Mouse (Mus musculus): ENCODE measurements around the gene Tet2. TPM values are rescaled to one million over a fixed set of nuclear protein-coding genes. Genes with fewer than 3 reads are reported as not detected.

Gene Tet2
- total and polyA plus RNA-seq, 3 experiments: 6.8 to 101 (median 10.9) TPM

DNA sequence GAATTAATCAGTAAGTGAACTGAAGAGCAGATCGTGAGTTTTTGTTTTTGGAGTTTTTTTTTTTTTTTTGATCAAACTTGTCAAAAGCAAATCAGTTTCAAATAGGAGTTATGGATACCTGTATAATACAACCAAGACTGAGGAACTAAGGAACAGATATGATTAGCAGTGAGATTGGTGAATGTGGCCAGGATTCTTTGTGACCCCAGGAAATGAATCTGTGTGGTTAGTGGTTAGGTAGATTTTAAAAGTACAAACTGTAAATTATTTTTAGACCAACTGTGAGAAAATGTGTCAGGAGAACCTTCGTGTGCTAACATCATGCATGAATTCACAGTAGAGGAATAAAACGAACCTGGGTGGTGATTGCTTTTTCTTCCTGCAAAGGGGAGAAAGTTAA, 66.0 kb downstream of the Tet2 start:
- no peaks in the 10 kb centered on the region for H3K27me3 ChIP-seq (ENCODE audit: control insufficient read depth in 1 of 2, insufficient read depth in 2 of 2, low read length in 2 of 2)
- no peak overlapping the region for H3K4me3 ChIP-seq (ENCODE audit: control insufficient read depth in 1 of 2, insufficient read depth in 1 of 2, low read depth in 2 of 2, low read length in 2 of 2)
- TF ChIP-seq MEF2A (IDR thresholded peaks at IDR 0.05; ENCODE audit: extremely low read depth, insufficient replicate concordance, low read depth, low read length, poor library complexity, severe bottlenecking): no peak
- no peak for TF ChIP-seq TAL1 (IDR thresholded peaks at IDR 0.05; ENCODE audit: low read length)
- TF ChIP-seq BHLHE40 (IDR thresholded peaks at IDR 0.05; ENCODE audit: borderline replicate concordance, low read depth, low read length): no peak
- TF ChIP-seq MAZ (IDR thresholded peaks at IDR 0.05; ENCODE audit: low read depth, low read length): no peak
- TF ChIP-seq CHD1 (IDR thresholded peaks at IDR 0.05; ENCODE audit: low read depth, low read length): no peak
- TF ChIP-seq CTCF (IDR thresholded peaks at IDR 0.05 in 2 of 3, conservative IDR thresholded peaks at IDR 0.05 in 1 of 3; ENCODE audit: control insufficient read depth in 1 of 3, insufficient read depth in 1 of 3, low read depth in 2 of 3, low read length in 3 of 3, poor library complexity in 1 of 3, severe bottlenecking in 1 of 3): no peak
- no peaks in the 10 kb centered on the region for H3K79me2 ChIP-seq (ENCODE audit: control insufficient read depth, insufficient read depth, low read length, poor library complexity)
- H3K9me3 ChIP-seq (replicated peaks; ENCODE audit: insufficient read depth, low read length): no peaks in the 10 kb centered on the region
- H3K4me1 ChIP-seq (ENCODE audit: control insufficient read depth in 1 of 2, insufficient read depth in 2 of 2, low read length in 2 of 2): no peaks in the 10 kb centered on the region
- H3K27ac ChIP-seq (ENCODE audit: control insufficient read depth, low read depth, low read length): no peak overlapping the region
- peaks cover 0 to 5% of the 10 kb centered on the region in 2 experiments; a peak in 1 of 4 replicates for H3K36me3 ChIP-seq (ENCODE audit: control insufficient read depth in 1 of 2, insufficient read depth in 2 of 2, low read length in 2 of 2)
- DNase-seq (ENCODE audit: low read depth, low spot score): no peak
- H3K9ac ChIP-seq (ENCODE audit: control insufficient read depth, low read depth, low read length, poor library complexity, severe bottlenecking): no peak overlapping the region

DNA sequence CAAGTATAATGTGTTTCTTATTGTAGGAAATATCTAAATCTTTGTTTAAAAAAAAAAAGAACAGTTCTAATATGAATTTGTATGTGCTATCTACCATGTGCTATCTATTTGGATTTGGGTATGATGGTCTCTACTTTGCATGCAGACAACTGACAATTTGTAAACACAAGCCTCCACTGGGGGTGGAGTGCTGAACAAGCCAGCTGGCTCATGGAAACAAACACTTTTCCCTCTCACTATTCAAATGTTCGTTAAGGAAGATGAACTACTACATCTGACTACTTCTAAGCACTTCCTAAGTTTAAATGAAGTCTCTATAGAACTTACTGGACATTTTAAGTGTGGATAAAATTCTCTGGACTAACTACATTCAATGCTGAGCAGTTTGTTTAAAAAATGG, 71.2 kb downstream of the Tet2 start:
- DNase-seq (ENCODE audit: low read depth, low spot score): no peak
- TF ChIP-seq ZC3H11A (IDR thresholded peaks at IDR 0.05; ENCODE audit: low read depth, low read length) (no peak), MAZ (IDR thresholded peaks at IDR 0.05; ENCODE audit: low read depth, low read length) (no peak)
- Histone ChIP-seq H3K9ac (ENCODE audit: control insufficient read depth, low read depth, low read length, poor library complexity, severe bottlenecking) (no peak overlapping the region), H3K79me2 (ENCODE audit: control insufficient read depth, insufficient read depth, low read length, poor library complexity) (no peaks in the 10 kb centered on the region), H3K4me1 (ENCODE audit: control insufficient read depth in 1 of 2, insufficient read depth in 2 of 2, low read length in 2 of 2) (no peaks in the 10 kb centered on the region), H3K4me3 (ENCODE audit: control insufficient read depth in 1 of 2, insufficient read depth in 1 of 2, low read depth in 2 of 2, low read length in 2 of 2) (no peak overlapping the region), H3K9me3 (replicated peaks; ENCODE audit: insufficient read depth, low read length) (no peaks in the 10 kb centered on the region), H3K36me3 (ENCODE audit: control insufficient read depth in 1 of 2, insufficient read depth in 2 of 2, low read length in 2 of 2) (peaks cover 0 to 10% of the 10 kb centered on the region in 2 experiments; a peak in 2 of 4 replicates), H3K27me3 (ENCODE audit: control insufficient read depth in 1 of 2, insufficient read depth in 2 of 2, low read length in 2 of 2) (no peaks in the 10 kb centered on the region), H3K27ac (ENCODE audit: control insufficient read depth, low read depth, low read length) (no peak overlapping the region)

- H3K36me3 ChIP-seq (ENCODE audit: control insufficient read depth in 1 of 2, insufficient read depth in 2 of 2, low read length in 2 of 2): peaks cover 0 to 11% of the 10 kb centered on the region in 2 experiments; a peak in 2 of 4 replicates
- no peaks in the 10 kb centered on the region for H3K27me3 ChIP-seq (ENCODE audit: control insufficient read depth in 1 of 2, insufficient read depth in 2 of 2, low read length in 2 of 2)
- H3K4me1 ChIP-seq (ENCODE audit: control insufficient read depth in 1 of 2, insufficient read depth in 2 of 2, low read length in 2 of 2): no peaks in the 10 kb centered on the region
- no peaks in the 10 kb centered on the region for H3K79me2 ChIP-seq (ENCODE audit: control insufficient read depth, insufficient read depth, low read length, poor library complexity)
- no peak overlapping the region for H3K9ac ChIP-seq (ENCODE audit: control insufficient read depth, low read depth, low read length, poor library complexity, severe bottlenecking)
- TF ChIP-seq MYC (IDR thresholded peaks at IDR 0.05; ENCODE audit: low read depth, low read length) (no peak), CTCF (IDR thresholded peaks at IDR 0.05 in 2 of 3, conservative IDR thresholded peaks at IDR 0.05 in 1 of 3; ENCODE audit: control insufficient read depth in 1 of 3, insufficient read depth in 1 of 3, low read depth in 2 of 3, low read length in 3 of 3, poor library complexity in 1 of 3, severe bottlenecking in 1 of 3) (no peak), MAX (IDR thresholded peaks at IDR 0.05; ENCODE audit: low read length) (no peak)
- no peaks in the 10 kb centered on the region for H3K9me3 ChIP-seq (replicated peaks; ENCODE audit: insufficient read depth, low read length)
- DNase-seq (ENCODE audit: low read depth, low spot score): no peak
- H3K27ac ChIP-seq (ENCODE audit: control insufficient read depth, low read depth, low read length): no peak overlapping the region
- H3K4me3 ChIP-seq (ENCODE audit: control insufficient read depth in 1 of 2, insufficient read depth in 1 of 2, low read depth in 2 of 2, low read length in 2 of 2): no peak overlapping the region
These were observed 73.8 kb downstream of the Tet2 start for GRCm38 (mm10) chr3:133471101-133471500.
